Mouse (Mus musculus) stomach, postnatal 0 days (tissue): ENCODE measurements around the gene Slc8a1.

Source experiments
- CTCF ChIP-seq: IDR thresholded peaks from 2 replicates; pipeline ENCODE4 v1.5.1; 2016; ENCODE audit warnings: antibody characterized with exemption, low read depth, mild to moderate bottlenecking, moderate library complexity
- EP300 ChIP-seq: optimal IDR thresholded peaks from 2 replicates; pipeline ENCODE3; 2016; ENCODE audit warnings: antibody characterized with exemption

DNA sequence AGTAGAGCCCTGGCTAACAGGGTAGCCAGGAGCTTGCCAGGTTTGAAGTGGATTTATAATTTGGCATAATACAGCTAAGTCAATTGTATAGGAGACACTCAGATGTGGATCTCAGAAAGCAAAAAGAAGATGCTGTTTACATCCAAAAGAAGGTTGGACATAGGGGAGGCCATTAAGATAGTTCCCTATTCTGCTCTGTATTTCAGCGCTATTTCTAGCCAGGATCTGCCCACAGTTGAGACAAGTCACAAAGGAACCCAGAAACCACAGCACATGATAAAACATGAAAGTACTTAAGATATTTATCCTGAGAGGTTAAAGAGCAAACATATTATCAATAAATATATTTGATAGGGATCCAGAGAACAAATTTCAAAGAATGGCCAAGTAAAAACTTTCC, 43.2 kb downstream of the Slc8a1 start:
- TF ChIP-seq EP300, result no peak
- TF ChIP-seq CTCF, result no peak
